ENCODE assay signal across 8 mouse cellular contexts in genomic region chr15:101141061-101141541, GRCm38 (mm10). TPM values are rescaled to one million over a fixed set of nuclear protein-coding genes. Genes with fewer than 3 reads are reported as not detected.
DNase-seq lines count a peak whose midpoint lies in the region; ATAC-seq and TF ChIP-seq lines count a peak whose summit lies in the region.
"Had no signal": no experiment of that assay in that cellular context is flagged by ENCODE, and none has a peak within 500 bp of the region (broad histone marks: within the 10 kb centered on the region; RNA-seq: fewer than 3 reads in every experiment).

No protein-coding gene starts in this region.

- H3K9ac ChIP-seq in ES-Bruce4 (ENCODE audit: low read depth, poor library complexity, severe bottlenecking) = 0 out of 2 replicates have a peak overlapping the region, but pooled peaks have one; percentile 10
- no peak overlapping the region for H3K9ac ChIP-seq in lung, postnatal 0 days (replicated peaks; ENCODE audit: low read depth)

- H3K27me3 ChIP-seq in ES-Bruce4 (ENCODE audit: control insufficient read depth, insufficient read depth, low read length, poor library complexity, severe bottlenecking) = no peaks in the 10 kb centered on the region
- H3K27me3 ChIP-seq in lung, postnatal 0 days (replicated peaks; ENCODE audit: insufficient read depth, low read length) = no peaks in the 10 kb centered on the region

- peak; percentile 34; the same call in 1 of the 2 replicates for TF ChIP-seq EP300 in ES-Bruce4 (IDR thresholded peaks at IDR 0.05; ENCODE audit: insufficient read depth, low read depth, low read length)
- TF ChIP-seq EP300 in lung, postnatal 0 days (IDR thresholded peaks at IDR 0.05) = no peak

- H3K9me3 ChIP-seq in ES-Bruce4 (replicated peaks; ENCODE audit: control insufficient read depth, insufficient read depth, low read length, poor library complexity, severe bottlenecking) = no peaks in the 10 kb centered on the region
- no peaks in the 10 kb centered on the region for H3K9me3 ChIP-seq in lung, postnatal 0 days (ENCODE audit: low read length)

- H3K4me2 ChIP-seq in lung, postnatal 0 days (replicated peaks; ENCODE audit: low read depth, low read length) = peak overlapping the region; percentile 41

- peak; percentile 63 for ATAC-seq in lung, postnatal 0 days

- H3K36me3 ChIP-seq in ES-Bruce4 (ENCODE audit: control insufficient read depth, insufficient read depth, low read length, poor library complexity, severe bottlenecking) = no peaks in the 10 kb centered on the region
- H3K36me3 ChIP-seq in lung, postnatal 0 days (ENCODE audit: insufficient read depth, low read length) = peaks cover 10% of the 10 kb centered on the region; the same call in 1 of the 2 replicates

- TF ChIP-seq CTCF in ES-Bruce4 (IDR thresholded peaks at IDR 0.05; ENCODE audit: low read depth, low read length) = no peak
- TF ChIP-seq CTCF in lung, postnatal 0 days (IDR thresholded peaks at IDR 0.05) = no peak

- TF ChIP-seq POLR2A in ES-Bruce4 (IDR thresholded peaks at IDR 0.05; ENCODE audit: insufficient read depth, low read length) = peak; percentile 91

- peaks cover 8% of the 10 kb centered on the region for H3K4me1 ChIP-seq in ES-Bruce4 (ENCODE audit: control insufficient read depth, insufficient read depth, low read length)
- peaks cover 15% of the 10 kb centered on the region for H3K4me1 ChIP-seq in lung, postnatal 0 days (ENCODE audit: insufficient read depth, low read depth, low read length)

- DNase-seq in adrenal gland, postnatal 14 days = peak; percentile 81
- DNase-seq in gastrocnemius, postnatal 25 days = peak; percentile 83
- peak; percentile 57 to 58 for DNase-seq in kidney, adult 8-10 months
- DNase-seq in lung, postnatal 0 days (ENCODE audit: low spot score) = peak; percentile 76
- DNase-seq in thymus, postnatal 25 days = peak; percentile 65
- no peak for DNase-seq in layer of hippocampus, adult 18-20 months (ENCODE audit: low spot score in 2 of 2)

- 4% methylated on average over 9 of the region's 14 CpGs for WGBS in lung, postnatal 0 days

- H3K4me3 ChIP-seq in ES-Bruce4 (ENCODE audit: low read depth, low read length) = peak overlapping the region; percentile 44
- no peak overlapping the region; the same call in 1 of the 2 replicates for H3K4me3 ChIP-seq in lung, postnatal 0 days (ENCODE audit: low read depth, low read length)

- H3K27ac ChIP-seq in ES-Bruce4 (ENCODE audit: insufficient read depth, low read length) = peak overlapping the region; percentile 24
- peak overlapping the region; percentile 43; the same call in 1 of the 2 replicates for H3K27ac ChIP-seq in lung, postnatal 0 days (ENCODE audit: low read length)

RNA-seq across cellular contexts. Expression of gene Acvrl1, which starts 12.8 kb away (rescaled TPM):
- polyA plus RNA-seq in ES-Bruce4 (2011; ENCODE audit: insufficient read depth, insufficient read length, low read depth, missing spikeins) = 2.7 and 2.9 TPM in 2 replicates
- 16.7 and 20.7 TPM in 2 replicates for total RNA-seq in adrenal gland, postnatal 14 days (2021)
- total RNA-seq in gastrocnemius, postnatal 25 days (2021) = 10 to 100 TPM; 10.7 to 13.0 TPM
- 159 and 168 TPM in 2 replicates for polyA plus RNA-seq in lung, postnatal 0 days (2015; fragmentation: Nextera tagmentation; extraction: Ambion mirVana)
- total RNA-seq in layer of hippocampus, adult 18-20 months (2021) = 1 to 10 TPM; 9.7 to 9.9 TPM

RNA-seq across cellular contexts. Expression of gene Ankrd33, which starts 25.5 kb away (rescaled TPM):
- polyA plus RNA-seq in ES-Bruce4 (2011; ENCODE audit: insufficient read depth, insufficient read length, low read depth, missing spikeins) = not detected in 2 replicates
- total RNA-seq in adrenal gland, postnatal 14 days (2021) = not detected in 2 replicates
- not detected for total RNA-seq in gastrocnemius, postnatal 25 days (2021)
- 0.13 TPM in 1 of 2 replicates, not detected in the other for polyA plus RNA-seq in lung, postnatal 0 days (2015; fragmentation: Nextera tagmentation; extraction: Ambion mirVana)
- not detected for total RNA-seq in layer of hippocampus, adult 18-20 months (2021)
- polyA plus RNA-seq: gonadal fat pad, adult 2 months had no signal

RNA-seq across cellular contexts. Expression of gene Acvr1b, which starts 32.8 kb away (rescaled TPM):
- 27.7 and 27.8 TPM in 2 replicates for polyA plus RNA-seq in ES-Bruce4 (2011; ENCODE audit: insufficient read depth, insufficient read length, low read depth, missing spikeins)
- total RNA-seq in adrenal gland, postnatal 14 days (2021) = 9.0 and 11.2 TPM in 2 replicates
- 10 to 100 TPM; 23.0 to 34.4 TPM for total RNA-seq in gastrocnemius, postnatal 25 days (2021)
- 6.6 and 7.4 TPM in 2 replicates for polyA plus RNA-seq in lung, postnatal 0 days (2015; fragmentation: Nextera tagmentation; extraction: Ambion mirVana)
- total RNA-seq in layer of hippocampus, adult 18-20 months (2021) = 10 to 100 TPM; 88.8 to 90.3 TPM

Comparison
In these comparisons a context has a peak if more than half of its experiments do, and no peak if none do; other contexts are left out.
1. DNase-seq: peak in adrenal gland, postnatal 14 days (single experiment), gastrocnemius, postnatal 25 days (single experiment), kidney, adult 8-10 months (2 of 2), lung, postnatal 0 days (single experiment) and thymus, postnatal 25 days (single experiment); none in layer of hippocampus, adult 18-20 months (0 of 2).